Mouse (Mus musculus) cortical plate, adult 2 months (tissue): Measurements from ENCODE around the gene Immp2l. TPM values are rescaled to one million over a fixed set of nuclear protein-coding genes. Genes with fewer than 3 reads are reported as not detected.

Experiments
- H3K27ac ChIP-seq: fragments of 200-500 bp; 2 replicates; pipeline ENCODE4 v1.5.1; 2012; ENCODE audit warnings: low read length, control low read depth, inconsistent platforms; ENCODE audit not compliant: insufficient read depth
- H3K4me1 ChIP-seq: fragments of 200-500 bp; 2 replicates; pipeline ENCODE4 v1.6.1; 2011; ENCODE audit warnings: low read length; ENCODE audit not compliant: control insufficient read depth, insufficient read depth
- H3K4me3 ChIP-seq: fragments of 200-500 bp; 2 replicates; pipeline ENCODE4 v1.5.1; 2011; ENCODE audit warnings: mild to moderate bottlenecking, low read length, control low read depth; ENCODE audit not compliant: insufficient read depth
- CTCF ChIP-seq: fragments of 200-500 bp; IDR thresholded peaks from 2 replicates; pipeline ENCODE4 v1.5.1; 2011; ENCODE audit warnings: mild to moderate bottlenecking, control low read depth, low read length; ENCODE audit not compliant: insufficient read depth; ENCODE audit errors: extremely low read depth
- POLR2A ChIP-seq: fragments of 200-500 bp; IDR thresholded peaks from 2 replicates; pipeline ENCODE4 v1.6.1; 2011; ENCODE audit warnings: mild to moderate bottlenecking, low read length, control low read depth; ENCODE audit not compliant: insufficient read depth; ENCODE audit errors: extremely low read depth
- polyA plus RNA-seq: library from polyadenylated mRNA; depleted of rRNA; stranded (reverse); fragments of >200 nt; gene quantifications from 2 replicates; pipeline ENCODE4 v1.2.3, GENCODE M21; 2012

The Immp2l gene
- polyA plus RNA-seq, 1 experiment, result 8.0 TPM

GRCm38 (mm10) chr12:41436206-41436985 lies 412.5 kb downstream of the Immp2l start:
- no peak for TF ChIP-seq POLR2A
- no peak for TF ChIP-seq CTCF
- H3K4me1 ChIP-seq, result no peaks in the 10 kb centered on the region
- H3K27ac ChIP-seq, result no peak overlapping the region
- no peak overlapping the region for H3K4me3 ChIP-seq

GRCm38 (mm10) chr12:41438446-41438845 lies 414.6 kb downstream of the Immp2l start:
- TF ChIP-seq CTCF (no peak), POLR2A (no peak)
- H3K27ac ChIP-seq, result no peak overlapping the region
- H3K4me1 ChIP-seq, result no peaks in the 10 kb centered on the region
- no peak overlapping the region for H3K4me3 ChIP-seq

GRCm38 (mm10) chr12:41468374-41468991 lies 444.6 kb downstream of the Immp2l start:
- no peaks in the 10 kb centered on the region; the same call in none of the 2 replicates for H3K4me1 ChIP-seq
- no peak overlapping the region for H3K27ac ChIP-seq
- no peak overlapping the region for H3K4me3 ChIP-seq
- TF ChIP-seq CTCF, result no peak
- no peak for TF ChIP-seq POLR2A

DNA sequence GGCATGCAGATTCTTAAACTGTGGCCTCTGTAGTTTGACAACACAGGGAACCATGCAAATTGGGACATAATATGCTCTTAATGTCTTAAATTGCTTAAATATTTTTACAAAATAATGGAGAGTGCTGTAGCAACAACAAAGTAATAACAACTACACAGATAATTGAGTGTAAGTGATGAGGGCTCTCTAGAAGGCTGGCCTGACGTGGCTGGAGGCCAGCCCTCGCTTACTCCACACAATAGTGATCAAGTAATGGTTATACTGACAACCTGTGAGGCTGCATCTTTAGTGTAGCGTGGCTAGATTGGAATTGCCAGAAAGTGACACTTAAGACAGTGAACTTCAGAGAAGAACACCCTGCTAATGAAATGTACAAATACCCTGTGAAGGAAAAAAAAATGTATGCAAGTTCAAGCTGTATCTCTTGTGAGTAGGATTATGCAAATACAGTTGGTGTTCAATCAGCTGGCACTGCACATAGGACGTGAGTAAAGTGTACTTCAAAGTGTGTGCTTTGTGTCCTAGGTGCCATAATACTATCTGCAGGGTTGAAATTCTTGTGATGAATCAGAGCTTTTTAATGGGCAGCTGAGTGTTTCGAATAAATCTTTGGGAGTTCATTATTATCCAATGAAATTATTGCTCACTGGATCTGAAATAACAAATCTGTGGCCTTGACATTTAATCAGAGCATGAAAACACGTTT lies 445.4 kb downstream of the Immp2l start:
- H3K4me3 ChIP-seq, result no peak overlapping the region
- TF ChIP-seq POLR2A, result no peak
- no peak overlapping the region for H3K27ac ChIP-seq
- no peaks in the 10 kb centered on the region; the same call in none of the 2 replicates for H3K4me1 ChIP-seq

- H3K4me3 ChIP-seq, result no peak overlapping the region; the same call in 1 of the 2 replicates
- peaks cover 3% of the 10 kb centered on the region; the same call in 1 of the 2 replicates for H3K4me1 ChIP-seq
- no peak for TF ChIP-seq POLR2A
- no peak for TF ChIP-seq CTCF
- H3K27ac ChIP-seq, result no peak overlapping the region
Observed at GRCm38 (mm10) chr12:41481486-41481885, 457.6 kb downstream of the Immp2l start.

DNA sequence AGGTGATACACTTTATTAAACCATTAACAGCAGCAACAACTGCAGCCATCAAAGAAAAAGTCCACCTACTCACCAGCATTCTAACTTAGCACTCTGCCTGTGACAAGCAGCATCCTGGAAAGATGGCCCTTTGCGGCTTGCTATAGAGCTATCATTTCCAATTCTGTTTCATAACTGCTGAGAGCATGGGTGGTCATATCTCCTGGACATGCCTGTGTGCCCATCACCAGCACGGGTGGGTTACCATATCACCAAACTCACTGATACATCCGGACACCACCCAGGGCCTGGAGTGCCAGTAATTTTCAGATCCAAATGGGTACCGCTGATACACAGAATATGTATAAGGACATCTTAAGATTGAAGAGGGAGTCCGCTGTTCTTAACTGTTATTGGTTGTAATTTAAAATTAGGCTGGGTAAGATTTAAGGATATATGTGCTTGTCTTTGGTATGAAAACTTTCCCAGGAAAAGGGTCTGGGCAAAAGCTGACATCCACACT lies 459.3 kb downstream of the Immp2l start:
- peak overlapping the region; percentile 94 for H3K27ac ChIP-seq
- TF ChIP-seq CTCF (no peak), POLR2A (no peak)
- H3K4me1 ChIP-seq, result peaks cover 5% of the 10 kb centered on the region; the same call in 1 of the 2 replicates
- peak overlapping the region; percentile 98 for H3K4me3 ChIP-seq

GRCm38 (mm10) chr12:41483593-41484451 lies 459.9 kb downstream of the Immp2l start:
- H3K4me1 ChIP-seq, result peaks cover 5% of the 10 kb centered on the region; the same call in 1 of the 2 replicates
- H3K27ac ChIP-seq, result peak overlapping the region; percentile 94
- peak overlapping the region; percentile 98 for H3K4me3 ChIP-seq
- TF ChIP-seq CTCF (no peak), POLR2A (no peak)

GRCm38 (mm10) chr12:41484689-41485511 lies 461.0 kb downstream of the Immp2l start:
- peak overlapping the region; percentile 94 for H3K27ac ChIP-seq
- H3K4me3 ChIP-seq, result peak overlapping the region; percentile 98
- TF ChIP-seq CTCF, result no peak
- peak; percentile 17 for TF ChIP-seq POLR2A
- peaks cover 5% of the 10 kb centered on the region; the same call in 1 of the 2 replicates for H3K4me1 ChIP-seq
